Mouse (Mus musculus): ENCODE measurements around the gene Crybb2. TPM values are rescaled to one million over a fixed set of nuclear protein-coding genes. Genes with fewer than 3 reads are reported as not detected.

Crybb2 gene
- polyA plus RNA-seq (2014; fragmentation: Nextera tagmentation; extraction: Ambion mirVana), result not detected in 2 replicates

- Histone ChIP-seq H3K9me3 (ENCODE audit: control insufficient read depth, low read length) (no peaks in the 10 kb centered on the region), H3K27ac (ENCODE audit: low read depth, low read length) (no peak within 1 kb of the TSS), H3K4me1 (ENCODE audit: control insufficient read depth, insufficient read depth, low read length) (no peaks in the 10 kb centered on the region), H3K4me3 (ENCODE audit: low read length) (no peak within 1 kb of the TSS), H3K9ac (ENCODE audit: low read depth, low read length) (no peak within 1 kb of the TSS), H3K27me3 (ENCODE audit: control insufficient read depth, insufficient read depth, low read length) (no peaks in the 10 kb centered on the region), H3K36me3 (ENCODE audit: control insufficient read depth, insufficient read depth, low read length) (no peaks in the 10 kb centered on the region), H3K4me2 (replicated peaks; ENCODE audit: low read depth, low read length) (no peak within 1 kb of the TSS)
- ATAC-seq (ENCODE audit: low FRiP score, low TSS enrichment), result no peak
Observed at GRCm38 (mm10) chr5:113070017-113070416, at the start of gene Crybb2. Gene Crybb2, minus strand, starts transcription at chr5:113070117.

GRCm38 (mm10) chr5:113119291-113119690 lies 49.4 kb upstream of the Crybb2 start:
- 77% methylated on average over 9 of the region's 9 CpGs for WGBS
- Histone ChIP-seq H3K27me3 (ENCODE audit: control insufficient read depth, insufficient read depth, low read length) (no peaks in the 10 kb centered on the region), H3K4me1 (ENCODE audit: control insufficient read depth, insufficient read depth, low read length) (peaks cover 41% of the 10 kb centered on the region), H3K9me3 (ENCODE audit: control insufficient read depth, low read length) (no peaks in the 10 kb centered on the region), H3K27ac (ENCODE audit: low read depth, low read length) (no peak overlapping the region), H3K36me3 (ENCODE audit: control insufficient read depth, insufficient read depth, low read length) (no peaks in the 10 kb centered on the region), H3K4me3 (ENCODE audit: low read length) (no peak overlapping the region), H3K4me2 (replicated peaks; ENCODE audit: low read depth, low read length) (no peak overlapping the region), H3K9ac (ENCODE audit: low read depth, low read length) (no peak overlapping the region)
- no peak for ATAC-seq (ENCODE audit: low FRiP score, low TSS enrichment)

- Histone ChIP-seq H3K9me3 (ENCODE audit: control insufficient read depth, low read length) (no peaks in the 10 kb centered on the region), H3K9ac (ENCODE audit: low read depth, low read length) (no peak overlapping the region), H3K27me3 (ENCODE audit: control insufficient read depth, insufficient read depth, low read length) (no peaks in the 10 kb centered on the region), H3K4me3 (ENCODE audit: low read length) (no peak overlapping the region), H3K4me2 (replicated peaks; ENCODE audit: low read depth, low read length) (no peak overlapping the region), H3K27ac (ENCODE audit: low read depth, low read length) (peak overlapping the region; percentile 59; the same call in 1 of the 2 replicates), H3K4me1 (ENCODE audit: control insufficient read depth, insufficient read depth, low read length) (peaks cover 47% of the 10 kb centered on the region), H3K36me3 (ENCODE audit: control insufficient read depth, insufficient read depth, low read length) (no peaks in the 10 kb centered on the region)
- ATAC-seq (ENCODE audit: low FRiP score, low TSS enrichment), result no peak
- 42% methylated on average over 6 of the region's 6 CpGs for WGBS
Observed at GRCm38 (mm10) chr5:113118695-113119094, 48.8 kb upstream of the Crybb2 start.

GRCm38 (mm10) chr5:113117361-113117760 lies 47.4 kb upstream of the Crybb2 start:
- WGBS, result 85% methylated on average over 5 of the region's 5 CpGs
- no peak for ATAC-seq (ENCODE audit: low FRiP score, low TSS enrichment)
- Histone ChIP-seq H3K4me3 (ENCODE audit: low read length) (no peak overlapping the region), H3K9me3 (ENCODE audit: control insufficient read depth, low read length) (no peaks in the 10 kb centered on the region), H3K27me3 (ENCODE audit: control insufficient read depth, insufficient read depth, low read length) (no peaks in the 10 kb centered on the region), H3K4me1 (ENCODE audit: control insufficient read depth, insufficient read depth, low read length) (peaks cover 53% of the 10 kb centered on the region), H3K36me3 (ENCODE audit: control insufficient read depth, insufficient read depth, low read length) (no peaks in the 10 kb centered on the region), H3K4me2 (replicated peaks; ENCODE audit: low read depth, low read length) (no peak overlapping the region), H3K9ac (ENCODE audit: low read depth, low read length) (no peak overlapping the region), H3K27ac (ENCODE audit: low read depth, low read length) (no peak overlapping the region)

GRCm38 (mm10) chr5:113115896-113116295 lies 46.0 kb upstream of the Crybb2 start:
- Histone ChIP-seq H3K27ac (ENCODE audit: low read depth, low read length) (no peak overlapping the region), H3K9ac (ENCODE audit: low read depth, low read length) (no peak overlapping the region), H3K36me3 (ENCODE audit: control insufficient read depth, insufficient read depth, low read length) (no peaks in the 10 kb centered on the region), H3K27me3 (ENCODE audit: control insufficient read depth, insufficient read depth, low read length) (no peaks in the 10 kb centered on the region), H3K4me3 (ENCODE audit: low read length) (no peak overlapping the region), H3K4me2 (replicated peaks; ENCODE audit: low read depth, low read length) (no peak overlapping the region), H3K9me3 (ENCODE audit: control insufficient read depth, low read length) (no peaks in the 10 kb centered on the region), H3K4me1 (ENCODE audit: control insufficient read depth, insufficient read depth, low read length) (peaks cover 47% of the 10 kb centered on the region)
- WGBS, result 66% methylated on average over 10 of the region's 10 CpGs
- ATAC-seq (ENCODE audit: low FRiP score, low TSS enrichment), result no peak

- WGBS, result 27% methylated on average over 20 of the region's 20 CpGs
- Histone ChIP-seq H3K4me1 (ENCODE audit: control insufficient read depth, insufficient read depth, low read length) (peaks cover 43% of the 10 kb centered on the region), H3K4me3 (ENCODE audit: low read length) (no peak overlapping the region), H3K27ac (ENCODE audit: low read depth, low read length) (peak overlapping the region; percentile 56; the same call in 1 of the 2 replicates), H3K27me3 (ENCODE audit: control insufficient read depth, insufficient read depth, low read length) (no peaks in the 10 kb centered on the region), H3K9me3 (ENCODE audit: control insufficient read depth, low read length) (no peaks in the 10 kb centered on the region), H3K4me2 (replicated peaks; ENCODE audit: low read depth, low read length) (no peak overlapping the region), H3K9ac (ENCODE audit: low read depth, low read length) (0 out of 2 replicates have a peak overlapping the region, but pooled peaks have one; percentile 8), H3K36me3 (ENCODE audit: control insufficient read depth, insufficient read depth, low read length) (no peaks in the 10 kb centered on the region)
- ATAC-seq (ENCODE audit: low FRiP score, low TSS enrichment), result no peak
Observed at GRCm38 (mm10) chr5:113114264-113115225, 44.6 kb upstream of the Crybb2 start.

- ATAC-seq (ENCODE audit: low FRiP score, low TSS enrichment), result peak; percentile 37
- Histone ChIP-seq H3K36me3 (ENCODE audit: control insufficient read depth, insufficient read depth, low read length) (no peaks in the 10 kb centered on the region), H3K27ac (ENCODE audit: low read depth, low read length) (no peak overlapping the region), H3K4me1 (ENCODE audit: control insufficient read depth, insufficient read depth, low read length) (peaks cover 43% of the 10 kb centered on the region), H3K27me3 (ENCODE audit: control insufficient read depth, insufficient read depth, low read length) (no peaks in the 10 kb centered on the region), H3K4me3 (ENCODE audit: low read length) (no peak overlapping the region), H3K9me3 (ENCODE audit: control insufficient read depth, low read length) (no peaks in the 10 kb centered on the region), H3K9ac (ENCODE audit: low read depth, low read length) (no peak overlapping the region), H3K4me2 (replicated peaks; ENCODE audit: low read depth, low read length) (no peak overlapping the region)
- WGBS, result 23% methylated on average over 5 of the region's 5 CpGs
Observed at GRCm38 (mm10) chr5:113113120-113113519, 43.2 kb upstream of the Crybb2 start.

GRCm38 (mm10) chr5:113111336-113111735 lies 41.4 kb upstream of the Crybb2 start:
- peak; percentile 24; the same call in 1 of the 2 replicates for ATAC-seq (ENCODE audit: low FRiP score, low TSS enrichment)
- Histone ChIP-seq H3K27me3 (ENCODE audit: control insufficient read depth, insufficient read depth, low read length) (no peaks in the 10 kb centered on the region), H3K4me2 (replicated peaks; ENCODE audit: low read depth, low read length) (no peak overlapping the region), H3K4me3 (ENCODE audit: low read length) (no peak overlapping the region), H3K36me3 (ENCODE audit: control insufficient read depth, insufficient read depth, low read length) (no peaks in the 10 kb centered on the region), H3K9ac (ENCODE audit: low read depth, low read length) (no peak overlapping the region), H3K4me1 (ENCODE audit: control insufficient read depth, insufficient read depth, low read length) (peaks cover 37% of the 10 kb centered on the region), H3K9me3 (ENCODE audit: control insufficient read depth, low read length) (no peaks in the 10 kb centered on the region), H3K27ac (ENCODE audit: low read depth, low read length) (no peak overlapping the region)
- WGBS, result 8% methylated on average over 4 of the region's 4 CpGs

GRCm38 (mm10) chr5:113110929-113111328 lies 41.0 kb upstream of the Crybb2 start:
- Histone ChIP-seq H3K9ac (ENCODE audit: low read depth, low read length) (0 out of 2 replicates have a peak overlapping the region, but pooled peaks have one; percentile 23), H3K4me2 (replicated peaks; ENCODE audit: low read depth, low read length) (no peak overlapping the region), H3K4me1 (ENCODE audit: control insufficient read depth, insufficient read depth, low read length) (peaks cover 37% of the 10 kb centered on the region), H3K36me3 (ENCODE audit: control insufficient read depth, insufficient read depth, low read length) (no peaks in the 10 kb centered on the region), H3K9me3 (ENCODE audit: control insufficient read depth, low read length) (no peaks in the 10 kb centered on the region), H3K4me3 (ENCODE audit: low read length) (no peak overlapping the region), H3K27ac (ENCODE audit: low read depth, low read length) (peak overlapping the region; percentile 78), H3K27me3 (ENCODE audit: control insufficient read depth, insufficient read depth, low read length) (no peaks in the 10 kb centered on the region)
- WGBS, result 0% methylated on average over 1 of the region's 1 CpGs
- no peak for ATAC-seq (ENCODE audit: low FRiP score, low TSS enrichment)
